Mouse (Mus musculus) MEL (cell line): ENCODE results near the gene Lsm12. TPM values are rescaled to one million over a fixed set of nuclear protein-coding genes. Genes with fewer than 3 reads are reported as not detected.

ENCODE experiments used
- DNase-seq: peaks from one replicate; pipeline ENCODE4 v3.0.0; 2011; ENCODE audit warnings: low read depth, low spot score
- H3K27ac ChIP-seq: 2 replicates; pipeline ENCODE4 v1.5.1; 2012; ENCODE audit warnings: low read depth, mild to moderate bottlenecking, control low read depth, low read length, moderate library complexity; ENCODE audit not compliant: control insufficient read depth
- H3K27me3 ChIP-seq, 2 experiments: fragments of 150-350 bp in 1 of 2; sonication (generic) in 1 of 2; 2 replicates each; pipeline ENCODE4 v1.6.1; 2012; ENCODE audit warnings: low read length in 2 of 2, mild to moderate bottlenecking in 2 of 2, improper control_type of control experiment in 1 of 2, moderate library complexity in 1 of 2; ENCODE audit not compliant: insufficient read depth in 2 of 2, control insufficient read depth in 1 of 2
- H3K36me3 ChIP-seq, 2 experiments: 2 replicates each; pipeline ENCODE4 v1.6.1; 2012 to 2014; ENCODE audit warnings: low read length in 2 of 2, improper control_type of control experiment in 1 of 2, inconsistent platforms in 1 of 2, mild to moderate bottlenecking in 1 of 2; ENCODE audit not compliant: insufficient read depth in 2 of 2, control insufficient read depth in 1 of 2
- H3K4me1 ChIP-seq, 2 experiments: fragments of 150-350 bp in 1 of 2; sonication (generic) in 1 of 2; 2 replicates each; pipeline ENCODE4 v1.6.1; 2012; ENCODE audit warnings: low read length in 2 of 2, improper control_type of control experiment in 1 of 2, mild to moderate bottlenecking in 1 of 2; ENCODE audit not compliant: insufficient read depth in 2 of 2, control insufficient read depth in 1 of 2
- H3K4me3 ChIP-seq, 2 experiments: fragments of 150-350 bp in 1 of 2; sonication (generic) in 1 of 2; 2 replicates each; pipeline ENCODE4 v1.5.1; 2012; ENCODE audit warnings: low read depth in 2 of 2, low read length in 2 of 2, mild to moderate bottlenecking in 2 of 2, moderate library complexity in 2 of 2, control low read depth in 1 of 2, improper control_type of control experiment in 1 of 2; ENCODE audit not compliant: control insufficient read depth in 1 of 2, insufficient read depth in 1 of 2
- H3K79me2 ChIP-seq: 2 replicates; pipeline ENCODE4 v1.6.1; 2012; ENCODE audit warnings: mild to moderate bottlenecking, low read length, moderate library complexity; ENCODE audit not compliant: control insufficient read depth, poor library complexity, insufficient read depth
- H3K9ac ChIP-seq: 2 replicates; pipeline ENCODE4 v1.6.1; 2012; ENCODE audit warnings: low read depth, mild to moderate bottlenecking, control low read depth, low read length, moderate library complexity; ENCODE audit not compliant: control insufficient read depth, poor library complexity, severe bottlenecking
- H3K9me3 ChIP-seq: fragments of 150-350 bp; sonication (generic); replicated peaks from 2 replicates; pipeline ENCODE4 v1.6.1; 2012; ENCODE audit warnings: mild to moderate bottlenecking, low read length, improper control_type of control experiment, moderate library complexity; ENCODE audit not compliant: insufficient read depth
- E2F4 ChIP-seq: IDR thresholded peaks from 2 replicates; pipeline ENCODE4 v1.6.1; 2011; ENCODE audit warnings: low read depth, low read length, improper control_type of control experiment, borderline replicate concordance
- ELF1 ChIP-seq: IDR thresholded peaks from 2 replicates; pipeline ENCODE4 v1.6.1; 2014; ENCODE audit warnings: low read depth, mild to moderate bottlenecking, inconsistent platforms, low read length, improper control_type of control experiment, moderate library complexity
- EP300 ChIP-seq, 2 experiments: IDR thresholded peaks; 2 replicates each; pipeline ENCODE4 v1.6.1; 2011; ENCODE audit warnings: improper control_type of control experiment in 2 of 2, low read length in 2 of 2, low read depth in 1 of 2, mild to moderate bottlenecking in 1 of 2
- KAT2A ChIP-seq: conservative IDR thresholded peaks from 2 replicates; pipeline ENCODE4 v1.6.1; 2012; ENCODE audit warnings: low read depth, low read length, improper control_type of control experiment, inconsistent platforms
- MAZ ChIP-seq: IDR thresholded peaks from 2 replicates; pipeline ENCODE4 v1.6.1; 2012; ENCODE audit warnings: low read depth, mild to moderate bottlenecking, inconsistent platforms, low read length, improper control_type of control experiment
- MEF2A ChIP-seq: IDR thresholded peaks from 2 replicates; pipeline ENCODE4 v1.6.1; 2014; ENCODE audit warnings: low read depth, mild to moderate bottlenecking, inconsistent platforms, low read length, improper control_type of control experiment; ENCODE audit not compliant: poor library complexity, insufficient replicate concordance, severe bottlenecking; ENCODE audit errors: extremely low read depth
- MXI1 ChIP-seq: IDR thresholded peaks from 2 replicates; pipeline ENCODE4 v1.6.1; 2011; ENCODE audit warnings: mild to moderate bottlenecking, low read depth, low read length, improper control_type of control experiment
- RAD21 ChIP-seq: IDR thresholded peaks from 2 replicates; pipeline ENCODE4 v1.6.1; 2011; ENCODE audit warnings: mild to moderate bottlenecking, low read depth, low read length, improper control_type of control experiment
- RCOR1 ChIP-seq: IDR thresholded peaks from 2 replicates; pipeline ENCODE4 v1.6.1; 2012; ENCODE audit warnings: low read depth, mild to moderate bottlenecking, inconsistent platforms, low read length, improper control_type of control experiment
- SMC3 ChIP-seq: IDR thresholded peaks from 2 replicates; pipeline ENCODE4 v1.6.1; 2011; ENCODE audit warnings: low read depth, low read length, improper control_type of control experiment
- TAL1 ChIP-seq: IDR thresholded peaks from 2 replicates; pipeline ENCODE4 v1.6.1; 2012; ENCODE audit warnings: mild to moderate bottlenecking, inconsistent platforms, low read length, moderate library complexity, mixed read lengths
- TCF12 ChIP-seq: IDR thresholded peaks from 2 replicates; pipeline ENCODE4 v1.6.1; 2014; ENCODE audit warnings: low read depth, mild to moderate bottlenecking, inconsistent platforms, low read length, improper control_type of control experiment, moderate library complexity
- USF2 ChIP-seq, 2 experiments: IDR thresholded peaks; 2 replicates each; pipeline ENCODE4 v1.6.1; 2011 to 2012; ENCODE audit warnings: improper control_type of control experiment in 2 of 2, low read length in 2 of 2, borderline replicate concordance in 1 of 2, inconsistent platforms in 1 of 2, low read depth in 1 of 2, mild to moderate bottlenecking in 1 of 2; ENCODE audit not compliant: insufficient read depth in 1 of 2
- ZC3H11A ChIP-seq: IDR thresholded peaks from 2 replicates; pipeline ENCODE4 v1.6.1; 2012; ENCODE audit warnings: low read depth, mild to moderate bottlenecking, inconsistent platforms, low read length, improper control_type of control experiment
- ZKSCAN1 ChIP-seq: IDR thresholded peaks from 2 replicates; pipeline ENCODE4 v1.6.1; 2012; ENCODE audit warnings: low read depth, mild to moderate bottlenecking, inconsistent platforms, low read length, improper control_type of control experiment, moderate library complexity
- polyA plus RNA-seq, 2 experiments: library from polyadenylated mRNA; stranded (reverse) in 1 of 2; unstranded in 1 of 2; fragments of >175 nt in 1 of 2; fragments of >200 nt in 1 of 2; gene quantifications; 2 replicates each; pipeline versions ENCODE4 v1.2.1 to v1.2.4; 2012; ENCODE audit warnings: low replicate concordance in 2 of 2, low read depth in 1 of 2; ENCODE audit not compliant: insufficient read length in 2 of 2, insufficient read depth in 1 of 2, missing spikeins in 1 of 2
- total RNA-seq: library from RNA; depleted of rRNA; stranded (reverse); fragments of 300-350 nt; gene quantifications from 2 replicates; pipeline ENCODE4 v1.2.3, GENCODE M21; 2012; rRNA removed

The Lsm12 gene
- total and polyA plus RNA-seq, 3 experiments = 75.0 to 150 (median 128) TPM

DNA sequence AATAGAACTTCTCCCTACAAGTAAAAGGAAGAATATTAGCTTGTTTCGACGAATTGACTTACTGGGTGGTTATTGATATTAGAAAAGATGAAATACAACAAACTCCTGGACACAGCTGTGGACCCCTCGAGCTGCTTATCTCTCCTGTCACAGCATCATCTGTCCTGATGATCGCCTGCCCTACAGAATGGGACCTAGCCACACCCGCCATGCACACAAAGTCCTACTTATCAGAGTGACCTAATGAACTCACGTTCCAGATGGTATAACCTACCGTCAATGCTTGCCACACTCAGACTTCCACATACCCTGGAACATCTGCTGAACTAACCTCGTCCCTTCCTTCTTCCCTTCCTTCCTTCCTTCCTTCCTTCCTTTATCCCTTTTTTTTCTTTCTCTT is 68.9 kb downstream of the Lsm12 start:
- H3K79me2 ChIP-seq = no peaks in the 10 kb centered on the region
- DNase-seq = no peak
- TF ChIP-seq MEF2A = no peak
- TF ChIP-seq ELF1 = no peak
- TF ChIP-seq KAT2A = no peak
- TF ChIP-seq TAL1 = no peak
- no peak for TF ChIP-seq RAD21
- TF ChIP-seq E2F4 = no peak
- no peak for TF ChIP-seq ZC3H11A
- no peak for TF ChIP-seq USF2 (IDR thresholded peaks at IDR 0.05; ENCODE audit: borderline replicate concordance in 1 of 2, insufficient read depth in 1 of 2, low read depth in 1 of 2, low read length in 2 of 2)
- TF ChIP-seq EP300 (IDR thresholded peaks at IDR 0.05; ENCODE audit: low read depth in 1 of 2, low read length in 2 of 2) = no peak
- no peak for TF ChIP-seq SMC3
- TF ChIP-seq MAZ = no peak
- no peak for TF ChIP-seq RCOR1
- TF ChIP-seq MXI1 = no peak
- no peak for TF ChIP-seq TCF12
- TF ChIP-seq ZKSCAN1 = no peak
- no peaks in the 10 kb centered on the region for H3K36me3 ChIP-seq
- no peak overlapping the region for H3K27ac ChIP-seq
- no peak overlapping the region for H3K4me3 ChIP-seq
- H3K9ac ChIP-seq = no peak overlapping the region
- H3K4me1 ChIP-seq = peaks cover 0 to 5% of the 10 kb centered on the region in 2 experiments; a peak in 1 of 4 replicates
- H3K27me3 ChIP-seq = peaks cover 0 to 4% of the 10 kb centered on the region in 2 experiments; a peak in 3 of 4 replicates
- no peaks in the 10 kb centered on the region for H3K9me3 ChIP-seq

Other genes with a start within 250 kb of the Lsm12 start
- gene Sost, start 218.3 kb downstream of the Lsm12 start, total RNA-seq = not detected in 2 replicates
- gene Sost, start 218.3 kb downstream of the Lsm12 start, polyA plus RNA-seq = not detected
- not detected in 2 replicates for gene Cfap97d1, start 201.0 kb downstream of the Lsm12 start, total RNA-seq
- gene Cfap97d1, start 201.0 kb downstream of the Lsm12 start, polyA plus RNA-seq = not detected
- gene Dusp3, start 198.3 kb downstream of the Lsm12 start, total RNA-seq = 18.4 and 18.7 TPM in 2 replicates
- 10 to 100 TPM; 29.8 to 35.5 TPM for gene Dusp3, start 198.3 kb downstream of the Lsm12 start, polyA plus RNA-seq
- 4.6 and 5.5 TPM in 2 replicates for gene Mpp3, start 156.8 kb downstream of the Lsm12 start, total RNA-seq
- 1 to 10 TPM in 1 of 2 experiments, not detected in 1; 7.1 TPM for gene Mpp3, start 156.8 kb downstream of the Lsm12 start, polyA plus RNA-seq
- 0.08 TPM in 1 of 2 replicates, not detected in the other for gene Cd300lg, start 143.8 kb downstream of the Lsm12 start, total RNA-seq
- gene Cd300lg, start 143.8 kb downstream of the Lsm12 start, polyA plus RNA-seq = under 1 TPM in 1 of 2 experiments, not detected in 1; 0.26 TPM
- 2.9 and 4.6 TPM in 2 replicates for gene Mpp2, start 96.8 kb downstream of the Lsm12 start, total RNA-seq
- gene Mpp2, start 96.8 kb downstream of the Lsm12 start, polyA plus RNA-seq = 10 to 100 TPM in 1 of 2 experiments, not detected in 1; 16.3 TPM
- not detected in 2 replicates for gene Ppy, start 84.0 kb downstream of the Lsm12 start, total RNA-seq
- gene Ppy, start 84.0 kb downstream of the Lsm12 start, polyA plus RNA-seq = not detected
- gene Pyy, start 77.5 kb downstream of the Lsm12 start, total RNA-seq = not detected in 2 replicates
- gene Pyy, start 77.5 kb downstream of the Lsm12 start, polyA plus RNA-seq = not detected
- 5.4 and 6.6 TPM in 2 replicates for gene Nags, start 39.8 kb downstream of the Lsm12 start, total RNA-seq
- gene Nags, start 39.8 kb downstream of the Lsm12 start, polyA plus RNA-seq = 1 to 10 TPM in 1 of 2 experiments, not detected in 1; 9.7 TPM
- gene Tmem101, start 28.9 kb downstream of the Lsm12 start, total RNA-seq = 43.9 and 45.1 TPM in 2 replicates
- 10 to 100 TPM in 1 of 2 experiments, not detected in 1; 30.1 TPM for gene Tmem101, start 28.9 kb downstream of the Lsm12 start, polyA plus RNA-seq
- 46.4 and 48.9 TPM in 2 replicates for gene G6pc3, start 4.3 kb upstream of the Lsm12 start, total RNA-seq
- 100 to 1,000 TPM in 1 of 2 experiments, not detected in 1; 104 TPM for gene G6pc3, start 4.3 kb upstream of the Lsm12 start, polyA plus RNA-seq
- 9.1 and 10.4 TPM in 2 replicates for gene Hdac5, start 44.9 kb upstream of the Lsm12 start, total RNA-seq
- gene Hdac5, start 44.9 kb upstream of the Lsm12 start, polyA plus RNA-seq = 10 to 100 TPM in 1 of 2 experiments, not detected in 1; 29.3 TPM
- 19.5 and 20.0 TPM in 2 replicates for gene BC030867, start 63.6 kb upstream of the Lsm12 start, total RNA-seq
- 10 to 100 TPM; 36.2 to 51.7 TPM for gene BC030867, start 63.6 kb upstream of the Lsm12 start, polyA plus RNA-seq
- 3.9 and 4.4 TPM in 2 replicates for gene Asb16, start 83.4 kb upstream of the Lsm12 start, total RNA-seq
- 1 to 10 TPM in 1 of 2 experiments, not detected in 1; 8.5 TPM for gene Asb16, start 83.4 kb upstream of the Lsm12 start, polyA plus RNA-seq
- 27.0 and 29.3 TPM in 2 replicates for gene Tmub2, start 99.6 kb upstream of the Lsm12 start, total RNA-seq
- 10 to 100 TPM in 1 of 2 experiments, not detected in 1; 40.5 TPM for gene Tmub2, start 99.6 kb upstream of the Lsm12 start, polyA plus RNA-seq
- gene Atxn7l3, start 111.3 kb upstream of the Lsm12 start, total RNA-seq = 40.5 and 46.7 TPM in 2 replicates
- 10 to 100 TPM; 39.4 to 53.0 TPM for gene Atxn7l3, start 111.3 kb upstream of the Lsm12 start, polyA plus RNA-seq
- 151 and 189 TPM in 2 replicates for gene Ubtf, start 134.4 kb upstream of the Lsm12 start, total RNA-seq
- gene Ubtf, start 134.4 kb upstream of the Lsm12 start, polyA plus RNA-seq = 100 to 1,000 TPM in 1 of 2 experiments, 10 to 100 TPM in 1; 76.5 to 145 TPM
- gene Slc4a1, start 180.9 kb upstream of the Lsm12 start, total RNA-seq = 0.23 and 0.36 TPM in 2 replicates
- gene Slc4a1, start 180.9 kb upstream of the Lsm12 start, polyA plus RNA-seq = under 1 TPM in 1 of 2 experiments, not detected in 1; 0.35 TPM
- 0.39 and 0.42 TPM in 2 replicates for gene Rundc3a, start 208.1 kb upstream of the Lsm12 start, total RNA-seq
- gene Rundc3a, start 208.1 kb upstream of the Lsm12 start, polyA plus RNA-seq = 1 to 10 TPM in 1 of 2 experiments, not detected in 1; 2.1 TPM
- 174 and 183 TPM in 2 replicates for gene Slc25a39, start 222.7 kb upstream of the Lsm12 start, total RNA-seq
- gene Slc25a39, start 222.7 kb upstream of the Lsm12 start, polyA plus RNA-seq = 100 to 1,000 TPM in 1 of 2 experiments, not detected in 1; 325 TPM
- gene Grn, start 245.0 kb upstream of the Lsm12 start, total RNA-seq = 14.5 and 14.7 TPM in 2 replicates
- gene Grn, start 245.0 kb upstream of the Lsm12 start, polyA plus RNA-seq = 10 to 100 TPM in 1 of 2 experiments, not detected in 1; 42.1 TPM